Mouse (Mus musculus): ENCODE results near the gene Limch1.

Limch1 gene

GRCm38 (mm10) chr5:66884505-66884904 lies 138.9 kb downstream of the Limch1 start:
- DNase-seq (ENCODE audit: low spot score) = no peak

- no peak for DNase-seq (ENCODE audit: low spot score)
Measured at GRCm38 (mm10) chr5:66886410-66887120, 140.9 kb downstream of the Limch1 start.

GRCm38 (mm10) chr5:66888061-66888460 lies 142.4 kb downstream of the Limch1 start:
- DNase-seq (ENCODE audit: low spot score) = no peak

GRCm38 (mm10) chr5:66889337-66889736 lies 143.7 kb downstream of the Limch1 start:
- DNase-seq (ENCODE audit: low spot score) = no peak

GRCm38 (mm10) chr5:66895440-66896120 lies 150.0 kb downstream of the Limch1 start:
- no peak for DNase-seq (ENCODE audit: low spot score)

- no peak for DNase-seq (ENCODE audit: low spot score)
Measured at GRCm38 (mm10) chr5:66897584-66897983, 152.0 kb downstream of the Limch1 start.

GRCm38 (mm10) chr5:66898252-66898651 lies 152.6 kb downstream of the Limch1 start:
- no peak for DNase-seq (ENCODE audit: low spot score)

- DNase-seq (ENCODE audit: low spot score) = no peak
Measured at GRCm38 (mm10) chr5:66898811-66899430, 153.3 kb downstream of the Limch1 start.

- DNase-seq (ENCODE audit: low spot score) = no peak
Measured at GRCm38 (mm10) chr5:66901116-66901515, 155.5 kb downstream of the Limch1 start.

GRCm38 (mm10) chr5:66904835-66905234 lies 159.2 kb downstream of the Limch1 start:
- DNase-seq (ENCODE audit: low spot score) = no peak

GRCm38 (mm10) chr5:66908883-66909282 lies 163.3 kb downstream of the Limch1 start:
- DNase-seq (ENCODE audit: low spot score) = no peak

- no peak for DNase-seq (ENCODE audit: low spot score)
Measured at GRCm38 (mm10) chr5:66909962-66910361, 164.3 kb downstream of the Limch1 start.

GRCm38 (mm10) chr5:66910610-66911009 lies 165.0 kb downstream of the Limch1 start:
- DNase-seq (ENCODE audit: low spot score) = no peak

GRCm38 (mm10) chr5:66911068-66911467 lies 165.4 kb downstream of the Limch1 start:
- DNase-seq (ENCODE audit: low spot score) = no peak

- DNase-seq (ENCODE audit: low spot score) = no peak
Measured at GRCm38 (mm10) chr5:66913791-66914190, 168.2 kb downstream of the Limch1 start.

- DNase-seq (ENCODE audit: low spot score) = no peak
Measured at GRCm38 (mm10) chr5:66917353-66918315, 172.0 kb downstream of the Limch1 start.

- DNase-seq (ENCODE audit: low spot score) = no peak
Measured at GRCm38 (mm10) chr5:66918316-66919305, 173.0 kb downstream of the Limch1 start.

- no peak for DNase-seq (ENCODE audit: low spot score)
Measured at GRCm38 (mm10) chr5:66922582-66922981, 177.0 kb downstream of the Limch1 start.

GRCm38 (mm10) chr5:66929291-66929690 lies 183.7 kb downstream of the Limch1 start:
- no peak for DNase-seq (ENCODE audit: low spot score)

GRCm38 (mm10) chr5:66933134-66933804 lies 187.6 kb downstream of the Limch1 start:
- no peak for DNase-seq (ENCODE audit: low spot score)

All from testis, postnatal 14 days (tissue).